Mouse (Mus musculus): ENCODE results near the gene Sbno2.

The Sbno2 gene

GRCm38 (mm10) chr10:80141786-80142529 is 36.6 kb upstream of the Sbno2 start:
- DNase-seq (ENCODE audit: low read depth, low spot score): peak; percentile 97

- DNase-seq (ENCODE audit: low read depth, low spot score): peak; percentile 79
These were observed 35.9 kb upstream of the Sbno2 start for GRCm38 (mm10) chr10:80141243-80141642.

GRCm38 (mm10) chr10:80140666-80141035 is 35.3 kb upstream of the Sbno2 start, which contains the start of gene Cbarp:
Gene Cbarp (minus strand): TSS chr10:80140835.
- DNase-seq (ENCODE audit: low read depth, low spot score): no peak

GRCm38 (mm10) chr10:80139975-80140665 is 34.7 kb upstream of the Sbno2 start:
- no peak for DNase-seq (ENCODE audit: low read depth, low spot score)

GRCm38 (mm10) chr10:80139439-80139775 is 34.0 kb upstream of the Sbno2 start:
- no peak for DNase-seq (ENCODE audit: low read depth, low spot score)

GRCm38 (mm10) chr10:80138553-80139438 is 33.4 kb upstream of the Sbno2 start, which contains the start of gene Atp5d:
Gene Atp5d (plus strand): TSS chr10:80138632.
- DNase-seq (ENCODE audit: low read depth, low spot score): no peak

- DNase-seq (ENCODE audit: low read depth, low spot score): no peak
These were observed 32.5 kb upstream of the Sbno2 start for GRCm38 (mm10) chr10:80137626-80138552.

GRCm38 (mm10) chr10:80136952-80137625 is 31.7 kb upstream of the Sbno2 start:
- DNase-seq (ENCODE audit: low read depth, low spot score): no peak

- DNase-seq (ENCODE audit: low read depth, low spot score): no peak
These were observed 31.0 kb upstream of the Sbno2 start for GRCm38 (mm10) chr10:80136179-80136951.

GRCm38 (mm10) chr10:80135641-80136040 is 30.3 kb upstream of the Sbno2 start:
- DNase-seq (ENCODE audit: low read depth, low spot score): no peak

GRCm38 (mm10) chr10:80135161-80135560 is 29.8 kb upstream of the Sbno2 start:
- DNase-seq (ENCODE audit: low read depth, low spot score): no peak

GRCm38 (mm10) chr10:80134421-80134820 is 29.1 kb upstream of the Sbno2 start:
- DNase-seq (ENCODE audit: low read depth, low spot score): no peak

- DNase-seq (ENCODE audit: low read depth, low spot score): no peak
These were observed 28.0 kb upstream of the Sbno2 start for GRCm38 (mm10) chr10:80133226-80133849.

GRCm38 (mm10) chr10:80131952-80132350 is 26.6 kb upstream of the Sbno2 start:
- DNase-seq (ENCODE audit: low read depth, low spot score): no peak

GRCm38 (mm10) chr10:80131316-80131951 is 26.1 kb upstream of the Sbno2 start:
- no peak for DNase-seq (ENCODE audit: low read depth, low spot score)

GRCm38 (mm10) chr10:80130403-80131031 is 25.1 kb upstream of the Sbno2 start:
- no peak for DNase-seq (ENCODE audit: low read depth, low spot score)

GRCm38 (mm10) chr10:80129846-80130245 is 24.5 kb upstream of the Sbno2 start:
- no peak for DNase-seq (ENCODE audit: low read depth, low spot score)

GRCm38 (mm10) chr10:80127920-80128319 is 22.5 kb upstream of the Sbno2 start:
- no peak for DNase-seq (ENCODE audit: low read depth, low spot score)
